Mouse (Mus musculus): ENCODE results near the gene Lrrc75a.

The Lrrc75a gene

GRCm38 (mm10) chr11:62558152-62558551 is 90.2 kb downstream of the Lrrc75a start:
- CTCF ChIA-PET = no interaction called here

- CTCF ChIA-PET = no interaction called here
Measured at GRCm38 (mm10) chr11:62557205-62557604, 91.1 kb downstream of the Lrrc75a start.

GRCm38 (mm10) chr11:62555896-62556412 is 92.4 kb downstream of the Lrrc75a start:
- CTCF ChIA-PET = interaction anchor here (0.5 kb wide), 1 partner anchor 40 kb away, joined by 3 read pairs; no protein-coding TSS in a partner anchor

GRCm38 (mm10) chr11:62554934-62555517 is 93.3 kb downstream of the Lrrc75a start:
- CTCF ChIA-PET = interaction anchor here (0.7 kb wide), 1 partner anchor 19 kb away, joined by 7 read pairs; the partner anchor contains the start of gene Trpv2
